Mouse (Mus musculus) bone marrow, adult 2 months (tissue): ENCODE data around the gene Arhgef28.

Experiments used
- CTCF ChIP-seq: fragments of 200-500 bp; IDR thresholded peaks from 2 replicates; pipeline ENCODE4 v1.5.1; 2011; ENCODE audit warnings: low read length, control low read depth; ENCODE audit not compliant: control insufficient read depth, insufficient read depth
- POLR2A ChIP-seq: fragments of 200-500 bp; IDR thresholded peaks from 2 replicates; pipeline ENCODE4 v1.6.1; 2011; ENCODE audit warnings: low read depth, mild to moderate bottlenecking, control low read depth, low read length, borderline replicate concordance; ENCODE audit not compliant: control insufficient read depth

DNA sequence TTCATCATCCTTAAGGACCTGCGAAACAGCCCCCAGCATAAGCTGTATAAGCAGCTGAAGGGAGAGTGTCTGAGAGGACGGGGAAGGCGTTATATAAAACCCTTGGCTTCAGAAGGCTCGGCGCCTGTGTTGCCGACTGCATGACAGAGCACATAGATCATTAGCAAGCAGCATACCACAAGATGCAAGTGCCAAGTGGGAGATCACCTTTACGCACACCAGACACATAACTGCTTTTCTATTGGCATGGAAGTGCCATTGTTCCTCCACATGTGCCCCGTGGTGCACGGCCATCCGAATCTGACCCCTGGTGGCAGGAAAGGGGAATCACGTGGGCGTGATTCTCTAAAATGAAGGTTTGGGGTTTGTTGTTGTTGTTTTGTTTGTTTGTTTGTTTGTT, 16.6 kb upstream of the Arhgef28 start:
- TF ChIP-seq CTCF (peak; percentile 70), POLR2A (no peak)
